Mouse (Mus musculus) midbrain, embryonic 12.5 days (tissue): Measurements from ENCODE around the gene Ercc6l. TPM values are rescaled to one million over a fixed set of nuclear protein-coding genes. Genes with fewer than 3 reads are reported as not detected.

Experiments used
- ATAC-seq: fragments of 200-750 bp; cut with Nextera tagmentation; 2 replicates; pipeline ENCODE4 v1.8.0; 2017; ENCODE audit warnings: low read depth, moderate TSS enrichment, moderate library complexity; ENCODE audit not compliant: low FRiP score
- H3K27ac ChIP-seq: fragments of 300-500 bp; sonication (generic); replicated peaks from 2 replicates; pipeline ENCODE4 v1.5.1; 2016; ENCODE audit warnings: mild to moderate bottlenecking
- H3K27me3 ChIP-seq: fragments of 300-500 bp; sonication (generic); 2 replicates; pipeline ENCODE4 v1.6.1; 2016; ENCODE audit warnings: mild to moderate bottlenecking
- H3K36me3 ChIP-seq: fragments of 300-500 bp; sonication (generic); 2 replicates; pipeline ENCODE4 v1.6.1; 2016
- H3K4me1 ChIP-seq: fragments of 300-500 bp; sonication (generic); 2 replicates; pipeline ENCODE4 v1.6.1; 2016
- H3K4me2 ChIP-seq: fragments of 300-500 bp; sonication (generic); replicated peaks from 2 replicates; pipeline ENCODE4 v1.6.1; 2016; ENCODE audit warnings: mild to moderate bottlenecking, moderate library complexity
- H3K4me3 ChIP-seq: fragments of 300-500 bp; sonication (generic); 2 replicates; pipeline ENCODE4 v1.5.1; 2016; ENCODE audit warnings: mild to moderate bottlenecking
- H3K9ac ChIP-seq: fragments of 300-500 bp; sonication (generic); replicated peaks from 2 replicates; pipeline ENCODE4 v1.6.1; 2016; ENCODE audit warnings: mild to moderate bottlenecking, moderate library complexity
- H3K9me3 ChIP-seq: fragments of 300-500 bp; sonication (generic); 2 replicates; pipeline ENCODE4 v1.6.1; 2016; ENCODE audit warnings: mild to moderate bottlenecking
- WGBS: fragments of 180-500 bp; shearing (Covaris S2); methylation state at CpG from one replicate; pipeline ENCODE4 v1.1.7; 2016; 5-methylcytosine and 5-hydroxymethylcytosine counted together
- polyA plus RNA-seq: library from polyadenylated mRNA; unstranded; fragments of >200 nt; fragmentation: Nextera tagmentation; extraction: Ambion mirVana; gene quantifications from 2 replicates; pipeline ENCODE4 v1.2.1, GENCODE M21; 2016

The Ercc6l gene
- polyA plus RNA-seq = 13.4 and 13.9 TPM in 2 replicates

DNA sequence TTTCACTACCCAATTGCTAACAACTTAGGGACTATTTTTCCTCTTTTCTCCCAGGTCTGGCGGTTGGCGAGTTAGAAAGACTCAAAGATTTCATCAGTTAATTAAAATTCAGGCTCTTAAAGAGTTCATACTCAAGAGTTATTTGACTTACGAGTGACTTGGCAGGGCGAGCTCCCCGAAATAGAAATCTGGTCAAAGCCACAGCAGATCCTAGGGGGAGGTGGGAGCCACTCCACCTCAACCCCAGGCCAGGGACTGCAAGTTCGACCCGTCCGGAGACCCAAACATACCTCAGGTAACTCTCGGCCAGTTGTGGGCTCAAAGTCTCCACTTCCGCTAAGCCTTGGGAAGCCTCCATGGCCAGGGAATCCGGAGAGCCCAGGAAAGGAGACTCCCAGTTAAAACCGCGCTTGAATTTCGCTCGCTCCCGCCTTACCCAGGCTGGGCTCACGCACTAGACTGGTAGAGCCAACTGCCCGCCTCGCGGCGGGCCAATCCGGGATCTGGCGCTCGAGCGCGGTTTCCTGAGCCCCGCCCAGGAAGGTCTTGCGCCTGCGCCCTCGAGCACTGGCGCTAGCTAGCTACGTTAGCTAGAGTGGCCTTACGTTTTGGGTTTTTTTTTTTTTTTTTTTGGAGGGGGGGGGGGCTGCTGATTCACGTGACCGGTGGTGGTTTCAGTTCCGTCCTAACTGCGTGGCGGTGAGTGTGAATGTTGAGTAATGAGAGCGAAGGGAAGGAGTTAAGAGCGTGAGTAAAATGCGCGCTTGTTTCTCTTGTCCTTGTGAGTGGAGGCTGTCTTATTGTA is at the start of gene Ercc6l:
Gene Ercc6l (minus strand): TSS at position 474 of the 805 bp plus-strand sequence.
- no peaks in the 10 kb centered on the region for H3K36me3 ChIP-seq
- peak within 1 kb of the TSS; percentile 58; the same call in 1 of the 2 replicates for H3K27ac ChIP-seq
- ATAC-seq = peak; percentile 99
- no peaks in the 10 kb centered on the region for H3K9me3 ChIP-seq
- WGBS = 17% methylated on average over 42 of the region's 42 CpGs
- H3K4me2 ChIP-seq = peak within 1 kb of the TSS; percentile 53
- H3K27me3 ChIP-seq = no peaks in the 10 kb centered on the region
- peak within 1 kb of the TSS; percentile 51 for H3K4me3 ChIP-seq
- no peak within 1 kb of the TSS; the same call in 1 of the 2 replicates for H3K9ac ChIP-seq
- H3K4me1 ChIP-seq = no peaks in the 10 kb centered on the region

DNA sequence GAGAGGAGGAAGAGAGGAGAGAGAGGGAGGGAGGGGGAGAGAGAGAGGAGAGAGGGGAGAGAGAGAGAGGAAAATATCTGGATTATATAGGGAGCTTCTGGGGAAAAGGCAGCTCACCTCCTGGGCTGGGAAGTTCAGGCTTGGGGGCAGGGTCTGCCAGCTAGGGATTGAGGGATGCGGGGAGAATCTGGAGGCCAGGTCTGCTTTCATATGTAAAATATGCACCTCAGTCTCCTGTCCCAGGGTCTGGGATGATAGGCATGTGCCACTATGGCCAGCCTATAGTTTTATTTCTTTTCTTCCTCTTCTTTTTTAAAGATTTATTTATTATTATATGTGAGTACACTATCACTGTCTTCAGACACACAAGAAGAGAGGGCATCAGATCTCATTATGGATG is 33.9 kb upstream of the Ercc6l start:
- Histone ChIP-seq H3K4me1 (peaks cover 11% of the 10 kb centered on the region), H3K4me3 (no peak overlapping the region), H3K36me3 (peaks cover 3% of the 10 kb centered on the region; the same call in 1 of the 2 replicates), H3K27ac (no peak overlapping the region), H3K4me2 (no peak overlapping the region), H3K27me3 (no peaks in the 10 kb centered on the region), H3K9ac (no peak overlapping the region), H3K9me3 (no peaks in the 10 kb centered on the region)
- 36% methylated on average over 1 of the region's 1 CpGs for WGBS
- no peak for ATAC-seq

DNA sequence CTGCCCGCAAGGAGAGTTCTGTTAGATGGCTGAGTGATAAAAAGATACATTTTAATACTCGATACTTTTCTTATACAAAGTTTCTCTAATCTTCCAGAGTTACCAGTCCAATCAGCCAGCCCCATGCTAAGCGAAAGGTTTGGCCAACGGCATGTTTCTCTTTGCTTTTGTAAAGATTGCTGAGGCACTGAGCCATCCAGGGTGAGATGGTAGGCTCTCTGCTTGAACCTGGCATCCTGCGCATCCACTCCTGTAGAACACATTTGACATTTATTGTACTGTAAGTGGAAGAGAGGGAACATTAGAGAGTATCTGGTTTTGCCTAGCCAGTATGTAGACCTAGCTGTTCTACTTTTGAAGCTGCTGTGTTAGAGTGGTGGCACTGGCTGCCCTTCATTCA is 32.7 kb upstream of the Ercc6l start:
- Histone ChIP-seq H3K4me2 (no peak overlapping the region), H3K27ac (no peak overlapping the region), H3K36me3 (peaks cover 12% of the 10 kb centered on the region; the same call in 1 of the 2 replicates), H3K4me1 (peaks cover 11% of the 10 kb centered on the region), H3K27me3 (no peaks in the 10 kb centered on the region), H3K9ac (no peak overlapping the region), H3K9me3 (no peaks in the 10 kb centered on the region), H3K4me3 (no peak overlapping the region)
- ATAC-seq = peak; percentile 56; the same call in 1 of the 2 replicates
- WGBS = 50% methylated on average over 5 of the region's 5 CpGs

DNA sequence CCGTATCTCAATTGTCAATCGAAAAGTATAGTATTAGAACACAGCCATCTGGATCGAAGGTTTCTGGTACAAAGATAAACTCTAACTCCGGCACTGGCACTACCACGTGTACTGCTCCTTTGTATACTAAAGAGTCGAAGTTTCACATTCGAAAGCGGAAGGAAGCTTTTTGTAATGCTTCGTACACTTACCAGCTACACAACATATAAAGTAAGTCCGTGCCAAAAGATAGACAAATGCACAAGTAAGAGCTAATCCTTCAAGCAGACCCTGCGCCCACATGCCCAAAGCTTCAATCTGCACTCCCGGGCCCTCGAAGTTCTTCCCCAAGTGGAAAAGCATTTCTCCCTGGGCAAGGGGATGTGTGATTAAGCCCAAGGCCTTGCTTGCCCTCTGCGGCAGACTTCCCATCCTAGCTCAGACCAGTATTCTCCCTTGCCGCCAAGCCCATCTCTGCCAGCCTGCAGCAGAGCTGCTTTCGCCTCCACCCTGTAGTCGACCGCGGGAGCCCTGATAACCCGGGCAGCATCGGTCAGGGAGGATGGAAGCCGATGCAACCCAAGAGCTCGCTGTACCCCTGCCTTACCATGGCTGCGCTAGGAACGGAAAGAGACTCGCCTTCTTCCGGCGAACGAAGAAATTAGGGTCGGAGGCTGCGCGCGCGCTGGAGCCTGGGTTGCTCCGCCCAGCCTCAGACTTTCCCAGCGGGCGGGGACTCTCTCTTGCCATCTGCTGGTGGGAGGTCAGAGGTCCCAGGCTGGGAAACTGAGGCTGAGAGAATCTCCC is 32.0 kb upstream of the Ercc6l start, which contains the start of gene Rps4x:
Gene Rps4x (minus strand): TSS at position 683 of the 786 bp plus-strand sequence.
- peak; percentile 86 for ATAC-seq

DNA sequence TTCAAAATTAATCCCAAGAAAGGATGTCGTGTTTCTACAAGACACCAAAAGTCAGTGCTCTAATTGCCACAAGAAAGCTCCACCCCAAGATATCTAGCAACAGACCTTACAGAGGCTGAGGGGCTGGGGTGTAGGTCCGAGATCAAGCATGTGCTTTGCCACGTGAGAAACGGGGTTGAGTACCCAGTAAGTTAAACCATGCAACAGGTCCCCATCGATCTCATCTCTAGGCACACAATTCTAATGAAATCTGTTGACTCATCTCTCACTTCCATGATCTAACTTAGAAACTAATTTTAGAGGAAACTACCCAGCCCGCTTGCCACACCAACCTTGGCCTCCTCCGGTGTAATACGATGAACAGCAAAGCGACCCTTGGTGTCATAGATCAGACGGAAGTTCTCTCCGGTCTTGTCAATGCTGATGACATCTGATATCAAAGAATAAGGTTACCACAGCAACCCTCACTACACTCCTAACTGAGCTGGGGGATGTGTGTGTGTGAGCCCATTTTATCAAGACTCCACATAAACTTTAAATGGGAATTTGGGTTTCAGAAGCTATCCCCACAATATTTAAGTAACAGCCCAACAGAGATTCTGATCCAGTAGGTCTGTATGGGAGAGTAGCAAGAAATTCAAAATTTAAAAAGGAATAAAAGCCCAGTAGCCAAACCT is 30.3 kb upstream of the Ercc6l start:
- 57% methylated on average over 11 of the region's 11 CpGs for WGBS
- Histone ChIP-seq H3K9ac (peak overlapping the region; percentile 66), H3K4me1 (peaks cover 11% of the 10 kb centered on the region), H3K4me3 (peak overlapping the region; percentile 56), H3K27me3 (0 out of 2 replicates have a peak, but pooled peaks cover 3% of the 10 kb centered on the region), H3K27ac (no peak overlapping the region), H3K4me2 (peak overlapping the region; percentile 63), H3K36me3 (peaks cover 28% of the 10 kb centered on the region), H3K9me3 (no peaks in the 10 kb centered on the region)
- ATAC-seq = no peak

More for the DNA sequence above, 32.0 kb upstream of the Ercc6l start, which contains the start of gene Rps4x:
- Histone ChIP-seq H3K4me3 (peak within 1 kb of the TSS; percentile 56), H3K4me2 (peak within 1 kb of the TSS; percentile 63), H3K9me3 (no peaks in the 10 kb centered on the region), H3K36me3 (peaks cover 18% of the 10 kb centered on the region; the same call in 1 of the 2 replicates), H3K27ac (peak within 1 kb of the TSS; percentile 83), H3K27me3 (0 out of 2 replicates have a peak, but pooled peaks cover 1% of the 10 kb centered on the region), H3K4me1 (peaks cover 11% of the 10 kb centered on the region), H3K9ac (peak within 1 kb of the TSS; percentile 66)
- 22% methylated on average over 37 of the region's 37 CpGs for WGBS

DNA sequence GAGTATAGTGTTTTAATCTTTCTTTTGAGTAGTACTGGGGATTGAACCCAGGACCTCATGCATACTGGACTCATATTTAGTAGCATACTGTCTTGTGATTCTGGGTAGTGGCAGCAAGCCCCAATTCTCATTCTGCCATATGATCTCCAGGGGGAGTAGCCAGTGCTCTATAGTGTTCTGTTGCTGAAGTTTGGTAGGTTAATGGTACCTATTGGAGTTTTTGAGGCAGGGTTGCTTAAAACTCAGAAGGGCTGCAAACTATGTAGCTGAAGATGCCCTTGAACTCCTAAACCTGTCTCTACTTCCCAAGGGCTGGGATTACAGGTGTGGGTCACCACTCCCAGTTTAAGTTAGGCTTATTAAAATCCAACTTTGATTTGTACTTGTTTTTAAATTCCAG is 25.7 kb upstream of the Ercc6l start:
- H3K4me3 ChIP-seq = no peak overlapping the region
- no peak overlapping the region for H3K4me2 ChIP-seq
- no peaks in the 10 kb centered on the region for H3K9me3 ChIP-seq
- peaks cover 28% of the 10 kb centered on the region for H3K36me3 ChIP-seq
- H3K27me3 ChIP-seq = peaks cover 21% of the 10 kb centered on the region; the same call in 1 of the 2 replicates
- no peak overlapping the region for H3K27ac ChIP-seq
- H3K4me1 ChIP-seq = peaks cover 14% of the 10 kb centered on the region
- H3K9ac ChIP-seq = no peak overlapping the region
- ATAC-seq = no peak

DNA sequence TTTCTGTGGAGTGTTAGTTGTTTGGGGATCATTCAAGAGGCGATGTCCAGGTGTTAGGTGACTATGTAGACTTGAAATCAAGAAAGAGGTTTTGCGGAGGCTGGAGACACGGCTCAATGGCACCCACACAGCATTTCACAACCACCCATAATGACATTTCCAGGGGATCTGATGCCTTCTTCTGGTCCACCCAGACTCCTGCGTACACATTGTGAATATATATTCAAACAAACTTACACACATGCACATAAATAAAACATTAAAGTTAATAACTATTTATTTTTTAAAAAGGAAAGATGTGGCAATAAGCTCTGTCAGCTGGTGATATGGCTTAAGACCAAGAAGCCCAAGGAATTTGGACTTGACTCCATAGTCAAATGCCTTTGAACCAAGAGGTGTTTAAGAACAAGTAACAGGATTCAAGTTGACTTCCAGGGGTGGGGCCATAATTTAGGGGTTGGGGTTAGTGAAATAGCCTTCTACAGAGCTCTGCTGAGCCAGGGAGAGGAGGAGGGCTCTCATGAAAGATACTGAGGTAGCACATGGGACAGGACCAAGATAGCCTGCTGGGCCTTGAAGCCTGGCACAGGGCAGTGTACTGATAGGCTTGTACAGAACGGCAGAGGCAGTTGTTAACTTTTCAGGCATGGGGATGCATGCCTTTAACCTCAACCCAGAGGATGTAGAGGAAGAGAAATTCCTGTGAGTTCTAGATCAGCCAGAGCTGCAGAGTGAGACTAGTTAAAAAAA is 18.8 kb upstream of the Ercc6l start:
- H3K4me1 ChIP-seq = no peaks in the 10 kb centered on the region
- H3K27me3 ChIP-seq = peaks cover 13% of the 10 kb centered on the region; the same call in 1 of the 2 replicates
- no peak overlapping the region for H3K9ac ChIP-seq
- no peak overlapping the region for H3K27ac ChIP-seq
- no peaks in the 10 kb centered on the region for H3K36me3 ChIP-seq
- no peak overlapping the region for H3K4me2 ChIP-seq
- no peaks in the 10 kb centered on the region for H3K9me3 ChIP-seq
- ATAC-seq = no peak
- 86% methylated on average over 5 of the region's 5 CpGs for WGBS
- no peak overlapping the region for H3K4me3 ChIP-seq

DNA sequence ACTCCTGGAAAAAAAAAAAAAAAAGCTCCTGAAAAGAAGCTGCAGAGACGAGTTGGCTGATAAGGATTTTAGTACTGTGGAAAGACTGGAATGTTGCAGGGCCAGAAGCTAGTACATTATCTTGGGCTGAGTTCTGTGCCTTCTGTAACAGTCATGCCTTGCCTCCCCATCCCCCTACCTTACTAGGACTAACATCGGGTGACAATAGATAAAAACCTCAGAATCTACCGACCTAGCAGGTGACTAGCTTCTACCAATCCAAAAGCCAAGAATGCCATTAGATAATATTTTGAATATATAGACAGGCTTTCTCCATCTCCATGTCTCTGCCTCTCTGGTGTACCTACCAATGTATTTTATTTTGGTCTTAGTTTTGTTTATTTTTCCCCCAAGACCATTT is 14.0 kb upstream of the Ercc6l start:
- Histone ChIP-seq H3K27me3 (no peaks in the 10 kb centered on the region; the same call in 1 of the 2 replicates), H3K4me2 (no peak overlapping the region), H3K4me1 (peaks cover 8% of the 10 kb centered on the region), H3K27ac (no peak overlapping the region), H3K9ac (no peak overlapping the region), H3K36me3 (no peaks in the 10 kb centered on the region), H3K4me3 (no peak overlapping the region), H3K9me3 (no peaks in the 10 kb centered on the region)
- 69% methylated on average over 3 of the region's 3 CpGs for WGBS
- no peak for ATAC-seq

DNA sequence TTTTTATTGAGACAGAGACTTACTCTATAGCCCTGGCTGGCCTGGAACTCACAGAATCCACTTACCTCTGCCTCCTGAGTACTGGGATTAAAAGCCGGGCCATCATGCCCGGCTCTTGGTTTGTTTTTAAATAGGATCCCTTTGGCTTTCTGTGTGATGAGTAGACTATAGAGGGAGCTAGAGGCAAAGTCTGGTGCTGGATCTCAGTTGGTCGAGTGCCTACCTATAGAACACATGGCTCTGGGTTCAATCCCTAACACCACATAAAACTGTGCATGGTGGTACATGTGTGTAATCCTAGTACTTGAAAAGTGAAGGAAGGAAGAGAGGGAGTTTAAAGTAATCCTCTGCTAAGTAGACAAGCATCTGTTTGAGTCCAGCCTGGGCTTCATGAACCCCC is 13.2 kb upstream of the Ercc6l start:
- H3K27ac ChIP-seq = no peak overlapping the region
- H3K4me3 ChIP-seq = no peak overlapping the region
- H3K9me3 ChIP-seq = no peaks in the 10 kb centered on the region
- H3K4me1 ChIP-seq = peaks cover 8% of the 10 kb centered on the region
- no peak for ATAC-seq
- no peaks in the 10 kb centered on the region; the same call in 1 of the 2 replicates for H3K27me3 ChIP-seq
- WGBS = 50% methylated on average over 3 of the region's 3 CpGs
- H3K36me3 ChIP-seq = no peaks in the 10 kb centered on the region
- H3K4me2 ChIP-seq = no peak overlapping the region
- no peak overlapping the region for H3K9ac ChIP-seq

DNA sequence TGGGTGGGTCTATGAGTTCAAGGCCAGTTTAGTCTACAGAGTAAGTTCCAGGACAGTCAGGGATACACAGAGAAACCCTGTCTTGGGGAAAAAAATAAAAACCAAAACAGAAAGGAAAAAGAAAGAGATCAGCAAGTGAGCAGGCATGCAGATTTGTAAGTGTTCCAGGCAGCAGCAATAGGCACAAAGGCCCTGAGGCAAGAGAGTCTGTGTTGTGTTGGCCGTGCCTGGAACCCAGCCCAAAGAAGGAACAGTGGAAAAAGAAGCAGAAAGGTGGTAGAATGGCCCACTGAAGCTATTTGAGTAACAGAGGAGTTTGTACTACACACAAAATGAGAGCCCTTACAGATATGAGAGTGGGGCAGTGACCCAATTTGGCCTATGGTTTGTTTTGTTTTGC is 12.8 kb upstream of the Ercc6l start:
- no peak for ATAC-seq
- no peaks in the 10 kb centered on the region for H3K9me3 ChIP-seq
- no peak overlapping the region for H3K4me3 ChIP-seq
- WGBS = 68% methylated on average over 1 of the region's 1 CpGs
- H3K4me1 ChIP-seq = peaks cover 8% of the 10 kb centered on the region
- no peak overlapping the region for H3K9ac ChIP-seq
- no peaks in the 10 kb centered on the region; the same call in 1 of the 2 replicates for H3K27me3 ChIP-seq
- no peaks in the 10 kb centered on the region for H3K36me3 ChIP-seq
- H3K27ac ChIP-seq = no peak overlapping the region
- no peak overlapping the region for H3K4me2 ChIP-seq

DNA sequence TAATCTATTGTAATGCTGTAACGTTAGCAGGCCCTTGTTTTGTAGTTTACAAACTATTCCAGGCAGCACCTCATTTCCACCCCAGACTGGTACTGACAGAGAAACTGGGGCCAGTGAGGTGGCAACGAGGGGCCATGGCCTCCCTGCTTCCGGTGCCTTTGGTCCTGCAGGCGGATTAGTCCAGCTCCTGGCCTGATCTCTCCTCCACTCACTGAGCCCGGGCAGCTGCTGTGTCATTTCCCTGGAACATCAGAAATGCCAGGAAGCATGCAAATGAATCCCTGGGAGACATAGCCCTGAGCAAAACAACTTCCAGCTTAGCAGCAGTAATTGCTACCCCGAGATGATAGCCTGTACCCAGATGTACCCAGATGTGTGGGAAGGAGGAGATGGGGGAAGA is 10.1 kb upstream of the Ercc6l start:
- Histone ChIP-seq H3K27me3 (no peaks in the 10 kb centered on the region; the same call in 1 of the 2 replicates), H3K9ac (0 out of 2 replicates have a peak overlapping the region, but pooled peaks have one; percentile 15), H3K4me2 (no peak overlapping the region), H3K4me1 (peaks cover 8% of the 10 kb centered on the region), H3K9me3 (no peaks in the 10 kb centered on the region), H3K4me3 (no peak overlapping the region), H3K36me3 (no peaks in the 10 kb centered on the region), H3K27ac (peak overlapping the region; percentile 68)
- 0 out of 2 replicates have a peak, but pooled peaks have one; percentile 16 for ATAC-seq
- WGBS = 33% methylated on average over 6 of the region's 6 CpGs
